Mouse (Mus musculus) CD4-positive helper T cell, adult 2 months (primary cell): ENCODE measurements around the gene Nlrp9b.
A peak's percentile ranks its signal among the peaks of the same experiment; 100 is the strongest.
"Not testable (repeated sequence)": the region's sequence is repeated elsewhere in the genome, so short reads cannot be mapped to it uniquely, and the experiment has no call there.

Experiments used
- DNase-seq: peaks from one replicate; pipeline ENCODE4 v3.0.0-alpha.2; 2012; ENCODE audit warnings: low read depth, missing footprints, low spot score

Gene Nlrp9b

GRCm38 (mm10) chr7:19991165-19991564, at the start of gene Nlrp9b:
TSS of gene Nlrp9b (plus strand) at chr7:19991465.
- not testable (repeated sequence) for DNase-seq

GRCm38 (mm10) chr7:19944709-19945108, 46.6 kb upstream of the Nlrp9b start:
- DNase-seq = peak; percentile 11

GRCm38 (mm10) chr7:19945201-19945600, 46.1 kb upstream of the Nlrp9b start:
- DNase-seq = peak; percentile 59

GRCm38 (mm10) chr7:19945821-19946515, 45.3 kb upstream of the Nlrp9b start:
- peak; percentile 89 for DNase-seq

GRCm38 (mm10) chr7:19948956-19949355, 42.3 kb upstream of the Nlrp9b start:
- peak; percentile 69 for DNase-seq

GRCm38 (mm10) chr7:19949996-19950395, 41.3 kb upstream of the Nlrp9b start:
- DNase-seq = peak; percentile 67

GRCm38 (mm10) chr7:19950589-19950988, 40.7 kb upstream of the Nlrp9b start, which contains the start of gene Igsf23:
TSS of gene Igsf23 (minus strand) at chr7:19950756.
- DNase-seq = peak; percentile 38

GRCm38 (mm10) chr7:19952320-19952986, 38.8 kb upstream of the Nlrp9b start:
- no peak for DNase-seq

- DNase-seq = no peak
Observed at GRCm38 (mm10) chr7:19953054-19953453, 38.2 kb upstream of the Nlrp9b start.

- no peak for DNase-seq
Observed at GRCm38 (mm10) chr7:19955861-19956260, 35.4 kb upstream of the Nlrp9b start.

- DNase-seq = peak; percentile 83
Observed at GRCm38 (mm10) chr7:19956341-19956781, 34.9 kb upstream of the Nlrp9b start.

- DNase-seq = no peak
Observed at GRCm38 (mm10) chr7:19962423-19962822, 28.8 kb upstream of the Nlrp9b start.

- no peak for DNase-seq
Observed at GRCm38 (mm10) chr7:19964985-19965579, 26.2 kb upstream of the Nlrp9b start, which contains the start of gene Ceacam20. TSS of gene Ceacam20 (plus strand) at chr7:19965412.

- no peak for DNase-seq
Observed at GRCm38 (mm10) chr7:19969106-19969505, 22.2 kb upstream of the Nlrp9b start.

GRCm38 (mm10) chr7:19969541-19970090, 21.6 kb upstream of the Nlrp9b start:
- DNase-seq = no peak

GRCm38 (mm10) chr7:19970196-19970595, 21.1 kb upstream of the Nlrp9b start:
- no peak for DNase-seq

GRCm38 (mm10) chr7:19971516-19971915, 19.7 kb upstream of the Nlrp9b start:
- no peak for DNase-seq

- not testable (repeated sequence) for DNase-seq
Observed at GRCm38 (mm10) chr7:19996721-19997120, 5.5 kb downstream of the Nlrp9b start.

- DNase-seq = no peak
Observed at GRCm38 (mm10) chr7:20009987-20010386, 18.7 kb downstream of the Nlrp9b start.

GRCm38 (mm10) chr7:20064100-20064499, 72.8 kb downstream of the Nlrp9b start:
- DNase-seq = not testable (repeated sequence)

- not testable (repeated sequence) for DNase-seq
Observed at GRCm38 (mm10) chr7:20078118-20078517, 86.9 kb downstream of the Nlrp9b start.

GRCm38 (mm10) chr7:20099380-20099779, 108.1 kb downstream of the Nlrp9b start, which contains the start of gene Vmn1r91:
TSS of gene Vmn1r91 (plus strand) at chr7:20099680.
- not testable (repeated sequence) for DNase-seq
